Mouse (Mus musculus) ES-Bruce4 (cell line): ENCODE measurements around the gene Mpc1. TPM values are rescaled to one million over a fixed set of nuclear protein-coding genes. Genes with fewer than 3 reads are reported as not detected.

Source experiments
- H3K27ac ChIP-seq: 2 replicates; pipeline ENCODE4 v1.5.1; 2012; ENCODE audit warnings: low read length, inconsistent platforms; ENCODE audit not compliant: insufficient read depth
- H3K27me3 ChIP-seq: 2 replicates; pipeline ENCODE4 v1.6.1; 2012; ENCODE audit warnings: mild to moderate bottlenecking, low read length, inconsistent platforms; ENCODE audit not compliant: control insufficient read depth, poor library complexity, insufficient read depth, severe bottlenecking
- H3K36me3 ChIP-seq: 2 replicates; pipeline ENCODE4 v1.6.1; 2012; ENCODE audit warnings: inconsistent platforms, mild to moderate bottlenecking, low read length, moderate library complexity; ENCODE audit not compliant: control insufficient read depth, poor library complexity, insufficient read depth, severe bottlenecking
- H3K4me1 ChIP-seq: one replicate; pipeline ENCODE4 v1.8.1; 2011; ENCODE audit warnings: low read length; ENCODE audit not compliant: control insufficient read depth, insufficient read depth
- H3K4me3 ChIP-seq: 2 replicates; pipeline ENCODE4 v1.5.1; 2011; ENCODE audit warnings: low read depth, mild to moderate bottlenecking, low read length
- H3K9ac ChIP-seq: 2 replicates; pipeline ENCODE4 v1.6.1; 2012; ENCODE audit warnings: low read depth, mild to moderate bottlenecking, inconsistent platforms; ENCODE audit not compliant: poor library complexity, severe bottlenecking
- H3K9me3 ChIP-seq: replicated peaks from 2 replicates; pipeline ENCODE4 v1.6.1; 2012; ENCODE audit warnings: mild to moderate bottlenecking, low read length, inconsistent platforms; ENCODE audit not compliant: control insufficient read depth, poor library complexity, insufficient read depth, severe bottlenecking
- CTCF ChIP-seq: IDR thresholded peaks from one replicate; pipeline ENCODE4 v1.8.1; 2011; ENCODE audit warnings: low read depth, low read length
- EP300 ChIP-seq: IDR thresholded peaks from 2 replicates; pipeline ENCODE4 v1.6.1; 2011; ENCODE audit warnings: low read depth, low read length; ENCODE audit not compliant: insufficient read depth
- POLR2A ChIP-seq: IDR thresholded peaks from one replicate; pipeline ENCODE4 v1.8.1; 2011; ENCODE audit warnings: low read length; ENCODE audit not compliant: insufficient read depth
- polyA plus RNA-seq: library from polyadenylated mRNA; stranded (reverse); fragments of >200 nt; gene quantifications from 2 replicates; pipeline ENCODE4 v1.2.4, GENCODE M21; 2011; ENCODE audit warnings: low read depth; ENCODE audit not compliant: missing spikeins, insufficient read depth, insufficient read length

Mpc1 gene
- polyA plus RNA-seq, 1 experiment: 10.3 TPM

GRCm38 (mm10) chr17:8284254-8284661 lies 1.6 kb downstream of the Mpc1 start:
- H3K9me3 ChIP-seq: no peaks in the 10 kb centered on the region
- no peaks in the 10 kb centered on the region for H3K36me3 ChIP-seq
- no peaks in the 10 kb centered on the region for H3K27me3 ChIP-seq
- H3K4me1 ChIP-seq: no peaks in the 10 kb centered on the region
- H3K4me3 ChIP-seq: peak overlapping the region; percentile 69
- TF ChIP-seq POLR2A (no peak), EP300 (no peak), CTCF (no peak)
- H3K9ac ChIP-seq: peak overlapping the region; percentile 8; the same call in 1 of the 2 replicates
- H3K27ac ChIP-seq: no peak overlapping the region

DNA sequence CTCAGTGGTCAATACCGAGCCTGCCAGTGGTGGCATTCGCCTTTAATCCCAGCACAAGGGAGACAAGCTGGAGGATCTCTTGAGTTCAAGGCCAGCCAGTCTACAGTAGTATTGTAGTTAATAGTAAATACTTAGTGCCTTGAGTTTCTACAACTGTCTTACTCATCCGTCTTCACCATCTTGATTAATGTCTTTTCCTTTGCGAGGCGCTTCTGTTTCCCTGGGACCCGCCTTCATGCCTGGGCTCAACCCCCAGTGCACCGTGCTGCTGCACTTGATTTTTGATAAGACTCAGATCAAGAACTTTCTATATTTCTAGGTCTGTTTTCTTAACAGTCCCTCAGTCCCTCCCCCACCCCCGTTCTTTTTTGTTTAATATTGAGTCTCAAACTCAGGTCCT lies 2.4 kb downstream of the Mpc1 start:
- no peaks in the 10 kb centered on the region for H3K4me1 ChIP-seq
- no peaks in the 10 kb centered on the region for H3K9me3 ChIP-seq
- H3K4me3 ChIP-seq: no peak overlapping the region
- H3K27ac ChIP-seq: no peak overlapping the region
- H3K27me3 ChIP-seq: no peaks in the 10 kb centered on the region
- H3K36me3 ChIP-seq: no peaks in the 10 kb centered on the region
- H3K9ac ChIP-seq: no peak overlapping the region
- TF ChIP-seq EP300: no peak
- TF ChIP-seq POLR2A: no peak
- TF ChIP-seq CTCF: no peak

DNA sequence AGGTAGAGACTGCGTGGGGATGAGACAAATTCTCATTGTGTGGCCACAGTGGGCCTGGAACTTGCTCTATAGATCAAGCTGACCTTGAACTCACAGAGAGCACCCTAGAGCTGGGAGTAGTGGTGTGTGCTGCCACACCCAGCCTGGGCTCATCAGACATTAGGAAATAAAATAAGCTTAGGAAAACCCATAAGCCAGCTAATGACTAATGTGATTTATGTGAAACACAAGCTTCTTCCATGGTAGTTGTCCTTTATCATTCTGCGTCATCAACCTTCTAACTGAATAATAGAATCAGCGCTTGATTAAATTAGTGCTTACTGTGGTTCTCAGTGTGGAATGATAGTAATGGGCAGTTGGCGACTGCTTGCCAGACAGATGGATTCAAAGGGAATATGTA lies 4.3 kb downstream of the Mpc1 start:
- Histone ChIP-seq H3K27me3 (no peaks in the 10 kb centered on the region), H3K9me3 (no peaks in the 10 kb centered on the region), H3K9ac (no peak overlapping the region), H3K4me1 (no peaks in the 10 kb centered on the region), H3K4me3 (no peak overlapping the region), H3K36me3 (no peaks in the 10 kb centered on the region), H3K27ac (no peak overlapping the region)
- no peak for TF ChIP-seq CTCF

GRCm38 (mm10) chr17:8289993-8290679 lies 7.4 kb downstream of the Mpc1 start:
- H3K27me3 ChIP-seq: no peaks in the 10 kb centered on the region
- no peak overlapping the region for H3K4me3 ChIP-seq
- no peaks in the 10 kb centered on the region for H3K9me3 ChIP-seq
- H3K27ac ChIP-seq: no peak overlapping the region
- no peaks in the 10 kb centered on the region for H3K36me3 ChIP-seq
- H3K9ac ChIP-seq: no peak overlapping the region
- TF ChIP-seq CTCF (no peak), EP300 (no peak), POLR2A (no peak)
- no peaks in the 10 kb centered on the region for H3K4me1 ChIP-seq

DNA sequence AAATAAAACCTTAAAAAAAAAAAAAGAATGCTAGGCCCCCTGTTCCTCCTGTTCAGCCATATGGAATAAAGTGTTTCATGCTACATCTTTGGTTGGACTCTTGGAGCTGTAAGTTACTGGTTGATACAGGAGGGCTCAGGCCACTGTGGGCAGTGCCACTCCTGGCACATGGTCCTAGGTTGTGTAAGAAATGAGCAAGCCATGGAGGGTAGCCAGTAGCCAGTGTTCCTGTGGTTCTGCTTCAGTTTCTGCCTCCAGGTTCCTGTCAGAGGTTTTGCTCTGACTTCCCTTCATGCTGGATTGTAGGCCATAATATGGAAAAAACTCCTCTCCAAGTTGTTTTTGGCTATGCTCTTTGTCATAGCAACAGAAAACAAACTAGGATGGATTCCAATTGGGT lies 8.0 kb downstream of the Mpc1 start:
- no peak overlapping the region for H3K4me3 ChIP-seq
- no peak overlapping the region for H3K9ac ChIP-seq

DNA sequence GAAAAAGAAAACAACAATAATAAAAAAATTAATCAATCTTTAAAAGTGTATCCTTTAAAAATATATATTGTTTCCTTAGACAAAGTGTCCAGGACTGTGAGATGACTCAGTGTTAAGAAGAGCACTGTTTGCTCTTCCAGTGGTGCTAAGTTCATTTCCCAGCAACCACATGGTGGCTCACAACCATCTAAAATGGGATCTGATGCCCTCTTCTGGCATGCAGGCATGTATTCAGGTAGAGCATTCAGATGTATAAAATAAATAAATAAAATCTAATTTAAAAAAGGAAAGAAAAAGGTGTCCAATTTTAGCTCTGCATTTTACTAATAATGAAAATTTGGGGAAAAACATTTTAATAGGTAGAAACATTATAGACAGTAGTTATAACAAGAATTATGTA lies 13.1 kb downstream of the Mpc1 start:
- Histone ChIP-seq H3K36me3 (no peaks in the 10 kb centered on the region), H3K9me3 (no peaks in the 10 kb centered on the region), H3K27me3 (no peaks in the 10 kb centered on the region), H3K27ac (no peak overlapping the region), H3K4me3 (no peak overlapping the region), H3K4me1 (no peaks in the 10 kb centered on the region), H3K9ac (no peak overlapping the region)
- TF ChIP-seq POLR2A (no peak), EP300 (no peak), CTCF (no peak)

More for the DNA sequence above, 8.0 kb downstream of the Mpc1 start:
- no peak for TF ChIP-seq POLR2A
- Histone ChIP-seq H3K27me3 (no peaks in the 10 kb centered on the region), H3K4me1 (no peaks in the 10 kb centered on the region), H3K9me3 (no peaks in the 10 kb centered on the region), H3K27ac (no peak overlapping the region), H3K36me3 (no peaks in the 10 kb centered on the region)
